Comparison of ENCODE assay signal across 8 mouse cellular contexts in the genomic region with DNA sequence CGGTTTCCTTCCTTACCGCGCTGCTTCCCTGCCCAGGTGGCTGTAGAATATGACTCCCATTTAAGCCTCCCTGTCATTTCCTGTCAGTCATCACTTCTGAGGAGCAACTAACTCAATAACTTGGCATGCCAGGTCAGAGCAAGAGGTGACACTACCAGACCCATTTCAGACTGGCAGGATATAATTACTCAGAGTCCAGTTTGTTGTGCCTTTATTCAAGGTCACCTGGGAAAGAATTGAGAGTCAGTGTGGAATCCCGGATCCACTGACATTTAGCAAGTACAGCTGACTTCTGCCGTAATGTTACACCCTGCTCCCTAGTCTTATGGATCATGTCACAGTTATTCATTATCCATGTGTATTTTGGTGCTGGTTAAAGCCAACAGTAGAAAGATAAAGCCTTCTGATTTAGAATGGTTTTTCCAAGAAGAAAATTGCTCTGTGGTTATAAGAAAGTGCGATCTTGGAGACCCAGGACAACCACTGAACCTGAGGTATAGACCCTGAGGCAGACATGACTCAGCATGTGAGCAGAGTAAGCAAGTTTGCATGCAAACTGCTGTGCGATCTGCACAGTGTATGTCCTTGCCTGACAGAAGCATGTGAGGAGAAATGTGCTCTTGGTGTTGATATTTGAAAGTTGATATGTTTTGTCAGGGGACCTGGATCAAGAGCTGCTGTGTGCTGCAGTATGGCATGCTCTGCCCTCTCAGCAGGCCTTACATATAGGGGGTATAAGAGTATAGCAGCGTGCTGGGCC. TPM values are rescaled to one million over a fixed set of nuclear protein-coding genes. Genes with fewer than 3 reads are reported as not detected.
A peak's percentile ranks its signal among the peaks of the same experiment; 100 is the strongest.
DNase-seq lines count a peak whose midpoint lies in the region; ATAC-seq and TF ChIP-seq lines count a peak whose summit lies in the region.

No protein-coding gene starts in this region.

- no peak overlapping the region for H3K9ac ChIP-seq in hindbrain, embryonic 14.5 days

- no peaks in the 10 kb centered on the region for H3K36me3 ChIP-seq in hindbrain, embryonic 14.5 days (replicated peaks; ENCODE audit: control insufficient read depth, insufficient read depth)

- ATAC-seq in hindbrain, embryonic 14.5 days (ENCODE audit: low FRiP score) = no peak
- ATAC-seq in megakaryocyte-erythroid progenitor cell, adult 5-6 weeks (replicated peaks; ENCODE audit: low FRiP score, low TSS enrichment, poor library complexity, severe bottlenecking) = peak; percentile 35; the same call in 1 of the 2 replicates

- peak overlapping the region; percentile 87 for H3K4me3 ChIP-seq in left cerebral cortex, adult 2 months
- 0 out of 2 replicates have a peak overlapping the region, but pooled peaks have one; percentile 76 for H3K4me3 ChIP-seq in brown adipose tissue, adult 24 weeks (ENCODE audit: insufficient read depth, low read depth, low read length)
- H3K4me3 ChIP-seq in hindbrain, embryonic 14.5 days (replicated peaks; ENCODE audit: low read length) = no peak overlapping the region

- 63% methylated on average over 8 of the region's 8 CpGs for WGBS in hindbrain, embryonic 14.5 days

- H3K4me2 ChIP-seq in hindbrain, embryonic 14.5 days (replicated peaks) = peak overlapping the region; percentile 80; the same call in 1 of the 2 replicates

- intact Hi-C loops in left cerebral cortex, adult 2 months (cut with DNase I) = no loop called here
- intact Hi-C loops in left cerebral cortex, postnatal 14 days (cut with DNase I) = no loop called here

- no peaks in the 10 kb centered on the region for H3K9me3 ChIP-seq in hindbrain, embryonic 14.5 days (ENCODE audit: control insufficient read depth, low read length)

- peak overlapping the region; percentile 45 for H3K27ac ChIP-seq in left cerebral cortex, adult 2 months
- no peak overlapping the region for H3K27ac ChIP-seq in brown adipose tissue, adult 24 weeks (replicated peaks; ENCODE audit: low read depth, low read length)
- H3K27ac ChIP-seq in hindbrain, embryonic 14.5 days = no peak overlapping the region

- no peaks in the 10 kb centered on the region for H3K4me1 ChIP-seq in brown adipose tissue, adult 24 weeks (ENCODE audit: control insufficient read depth, insufficient read depth, insufficient read length, low read length)
- H3K4me1 ChIP-seq in hindbrain, embryonic 14.5 days (replicated peaks; ENCODE audit: control insufficient read depth, insufficient read depth, low read length) = peaks cover 22% of the 10 kb centered on the region

- no peak for TF ChIP-seq CTCF in left cerebral cortex, adult 2 months (IDR thresholded peaks at IDR 0.05)

- no peaks in the 10 kb centered on the region for H3K27me3 ChIP-seq in hindbrain, embryonic 14.5 days (ENCODE audit: control insufficient read depth, insufficient read depth, low read length)

- no peak for DNase-seq in left cerebral cortex, adult 2 months (ENCODE audit: extremely low spot score in 1 of 2, low spot score in 2 of 2)
- no peak for DNase-seq in left cerebral cortex, postnatal 14 days (ENCODE audit: low spot score in 2 of 2)
- no peak for DNase-seq in hindbrain, embryonic 14.5 days (ENCODE audit: low spot score)
- no peak for DNase-seq in right cerebral cortex, postnatal 36 days (ENCODE audit: low spot score in 2 of 2)
- no peak for DNase-seq in gastrocnemius, adult 8-10 months (ENCODE audit: low spot score in 2 of 2)
- DNase-seq in yolk sac, embryonic 10.5 days (ENCODE audit: low spot score) = no peak

RNA-seq across cellular contexts. Expression of gene Slc19a2, which starts 1.7 kb away (rescaled TPM):
- total RNA-seq in left cerebral cortex, adult 2 months (2021) = 10 to 100 TPM; 14.4 to 16.2 TPM
- total RNA-seq in left cerebral cortex, postnatal 14 days (2021) = 10 to 100 TPM; 10.3 to 10.5 TPM
- 3.5 and 4.1 TPM in 2 replicates for polyA plus RNA-seq in brown adipose tissue, adult 24 weeks (2012; ENCODE audit: insufficient read depth, insufficient read length, missing spikeins)
- polyA plus RNA-seq in hindbrain, embryonic 14.5 days (2014; fragmentation: Nextera tagmentation; extraction: Ambion mirVana) = 8.1 and 11.8 TPM in 2 replicates
- 11.2 and 12.1 TPM in 2 replicates for total RNA-seq in megakaryocyte-erythroid progenitor cell, adult 5-6 weeks (2014; fragmentation: Nextera tagmentation)
- total RNA-seq in megakaryocyte-erythroid progenitor cell, adult 5-6 weeks (2017) = 7.7 and 9.4 TPM in 2 replicates
- total RNA-seq in gastrocnemius, adult 8-10 months (2022) = 1 to 10 TPM; 3.8 to 4.9 (median 4.5) TPM

RNA-seq across cellular contexts. Expression of gene Ccdc181, which starts 24.8 kb away (rescaled TPM):
- 10 to 100 TPM; 21.7 to 23.9 TPM for total RNA-seq in left cerebral cortex, adult 2 months (2021)
- 10 to 100 TPM; 19.3 to 21.1 TPM for total RNA-seq in left cerebral cortex, postnatal 14 days (2021)
- polyA plus RNA-seq in brown adipose tissue, adult 24 weeks (2012; ENCODE audit: insufficient read depth, insufficient read length, missing spikeins) = 7.7 and 8.3 TPM in 2 replicates
- polyA plus RNA-seq in hindbrain, embryonic 14.5 days (2014; fragmentation: Nextera tagmentation; extraction: Ambion mirVana) = 23.4 and 24.5 TPM in 2 replicates
- total RNA-seq in megakaryocyte-erythroid progenitor cell, adult 5-6 weeks (2014; fragmentation: Nextera tagmentation) = 12.6 and 14.9 TPM in 2 replicates
- 25.6 and 38.2 TPM in 2 replicates for total RNA-seq in megakaryocyte-erythroid progenitor cell, adult 5-6 weeks (2017)
- 10 to 100 TPM; 10.6 to 13.1 (median 11.8) TPM for total RNA-seq in gastrocnemius, adult 8-10 months (2022)

RNA-seq across cellular contexts. Expression of gene Nme7, which starts 53.4 kb away (rescaled TPM):
- total RNA-seq in left cerebral cortex, adult 2 months (2021) = 10 to 100 TPM; 22.7 to 24.9 TPM
- total RNA-seq in left cerebral cortex, postnatal 14 days (2021) = 10 to 100 TPM; 23.3 to 23.8 TPM
- polyA plus RNA-seq in brown adipose tissue, adult 24 weeks (2012; ENCODE audit: insufficient read depth, insufficient read length, missing spikeins) = 16.1 and 20.5 TPM in 2 replicates
- 25.8 and 26.2 TPM in 2 replicates for polyA plus RNA-seq in hindbrain, embryonic 14.5 days (2014; fragmentation: Nextera tagmentation; extraction: Ambion mirVana)
- 29.0 and 43.7 TPM in 2 replicates for total RNA-seq in megakaryocyte-erythroid progenitor cell, adult 5-6 weeks (2014; fragmentation: Nextera tagmentation)
- 62.6 and 67.7 TPM in 2 replicates for total RNA-seq in megakaryocyte-erythroid progenitor cell, adult 5-6 weeks (2017)
- 1 to 10 TPM; 1.2 to 3.5 (median 2.2) TPM for total RNA-seq in gastrocnemius, adult 8-10 months (2022)

RNA-seq across cellular contexts. Expression of gene Blzf1, which starts 56.7 kb away (rescaled TPM):
- total RNA-seq in left cerebral cortex, adult 2 months (2021) = 10 to 100 TPM; 22.0 to 24.1 TPM
- 10 to 100 TPM; 27.6 to 29.4 TPM for total RNA-seq in left cerebral cortex, postnatal 14 days (2021)
- polyA plus RNA-seq in brown adipose tissue, adult 24 weeks (2012; ENCODE audit: insufficient read depth, insufficient read length, missing spikeins) = 15.7 and 16.9 TPM in 2 replicates
- 25.8 and 29.2 TPM in 2 replicates for polyA plus RNA-seq in hindbrain, embryonic 14.5 days (2014; fragmentation: Nextera tagmentation; extraction: Ambion mirVana)
- 20.3 and 23.3 TPM in 2 replicates for total RNA-seq in megakaryocyte-erythroid progenitor cell, adult 5-6 weeks (2014; fragmentation: Nextera tagmentation)
- total RNA-seq in megakaryocyte-erythroid progenitor cell, adult 5-6 weeks (2017) = 42.8 and 43.0 TPM in 2 replicates
- total RNA-seq in gastrocnemius, adult 8-10 months (2022) = 10 to 100 TPM; 23.8 to 26.6 (median 25.8) TPM

Comparison
In these comparisons a context has a peak if more than half of its experiments do, and no peak if none do; other contexts are left out.
1. RNA of gene Nme7, which starts 53.4 kb away (total RNA-seq): 29.0 to 67.7 TPM in megakaryocyte-erythroid progenitor cell, adult 5-6 weeks, 22.7 to 24.9 TPM in left cerebral cortex, adult 2 months and 23.3 to 23.8 TPM in left cerebral cortex, postnatal 14 days; 1.2 to 3.5 TPM in gastrocnemius, adult 8-10 months; every median in the first group is over 4 times any median in the second.